Mouse (Mus musculus) CH12.LX (cell line): ENCODE results near the gene Ttll8.

Source experiments
- CTCF ChIP-seq, 2 experiments: IDR thresholded peaks in 1 of 2; conservative IDR thresholded peaks in 1 of 2; 2 replicates each; pipeline ENCODE4 v1.5.1; 2011 to 2012; ENCODE audit warnings: low read depth in 2 of 2, low read length in 2 of 2, improper control_type of control experiment in 1 of 2, inconsistent platforms in 1 of 2, mild to moderate bottlenecking in 1 of 2, moderate library complexity in 1 of 2
- ELF1 ChIP-seq: IDR thresholded peaks from 2 replicates; pipeline ENCODE4 v1.6.1; 2014; ENCODE audit warnings: low read depth, mild to moderate bottlenecking, inconsistent platforms, low read length, improper control_type of control experiment
- MAZ ChIP-seq: IDR thresholded peaks from 2 replicates; pipeline ENCODE4 v1.6.1; 2012; ENCODE audit warnings: low read depth, mild to moderate bottlenecking, inconsistent platforms, low read length, improper control_type of control experiment, moderate library complexity
- POLR2A ChIP-seq: IDR thresholded peaks from 2 replicates; pipeline ENCODE4 v1.6.1; 2011; ENCODE audit warnings: low read depth, mild to moderate bottlenecking, improper control_type of control experiment, low read length
- RCOR1 ChIP-seq: conservative IDR thresholded peaks from 2 replicates; pipeline ENCODE4 v1.6.1; 2012; ENCODE audit warnings: low read depth, mild to moderate bottlenecking, inconsistent platforms, low read length, improper control_type of control experiment
- TBP ChIP-seq: conservative IDR thresholded peaks from 2 replicates; pipeline ENCODE4 v1.6.1; 2011; ENCODE audit warnings: low read depth, low read length, improper control_type of control experiment
- TCF12 ChIP-seq: IDR thresholded peaks from 2 replicates; pipeline ENCODE4 v1.6.1; 2014; ENCODE audit warnings: low read depth, mild to moderate bottlenecking, inconsistent platforms, low read length, improper control_type of control experiment
- USF2 ChIP-seq: conservative IDR thresholded peaks from 2 replicates; pipeline ENCODE4 v1.6.1; 2011; ENCODE audit warnings: low read depth, low read length, improper control_type of control experiment
- ZC3H11A ChIP-seq: IDR thresholded peaks from 2 replicates; pipeline ENCODE4 v1.6.1; 2012; ENCODE audit warnings: low read depth, mild to moderate bottlenecking, inconsistent platforms, low read length, improper control_type of control experiment
- ZNF384 ChIP-seq: IDR thresholded peaks from 2 replicates; pipeline ENCODE4 v1.6.1; 2012; ENCODE audit warnings: low read depth, low read length, improper control_type of control experiment, inconsistent platforms

DNA sequence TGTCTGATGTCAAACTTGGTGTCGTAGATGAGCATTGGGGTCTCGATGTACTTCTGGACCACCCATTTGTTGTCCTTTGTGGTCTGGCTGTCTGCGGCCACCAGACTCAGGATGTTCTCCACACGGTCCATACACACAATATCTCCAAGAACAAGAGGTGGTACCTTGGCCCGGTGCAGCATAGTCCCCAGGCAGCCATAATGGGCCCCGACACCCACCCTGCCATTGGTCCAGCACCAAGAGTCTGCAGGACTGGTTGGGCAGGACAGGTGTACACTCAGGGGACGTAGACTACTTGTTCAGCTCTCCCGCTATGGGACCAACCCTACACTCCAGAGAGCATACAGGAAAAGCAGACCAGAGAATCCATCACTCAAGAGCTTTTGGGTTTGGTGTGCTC lies 37.1 kb downstream of the Ttll8 start:
- no peak for TF ChIP-seq TBP
- no peak for TF ChIP-seq CTCF (conservative IDR thresholded peaks at IDR 0.05 in 1 of 2, IDR thresholded peaks at IDR 0.05 in 1 of 2; ENCODE audit: low read depth in 2 of 2, low read length in 2 of 2)
- no peak for TF ChIP-seq POLR2A
- TF ChIP-seq MAZ = no peak
- no peak for TF ChIP-seq USF2
- TF ChIP-seq ELF1 = no peak
- no peak for TF ChIP-seq TCF12
- no peak for TF ChIP-seq RCOR1
- no peak for TF ChIP-seq ZNF384
- no peak for TF ChIP-seq ZC3H11A
